Mouse (Mus musculus): Measurements from ENCODE around the gene Slain1.

Slain1 gene

GRCm38 (mm10) chr14:103649896-103650334 lies at the start of gene Slain1:
Gene Slain1 (plus strand): TSS chr14:103650228.
- peak; percentile 96 to 98 for DNase-seq (ENCODE audit: low spot score in 2 of 2)

GRCm38 (mm10) chr14:103608063-103608462 lies 42.0 kb upstream of the Slain1 start:
- no peak for DNase-seq (ENCODE audit: low spot score in 2 of 2)

DNA sequence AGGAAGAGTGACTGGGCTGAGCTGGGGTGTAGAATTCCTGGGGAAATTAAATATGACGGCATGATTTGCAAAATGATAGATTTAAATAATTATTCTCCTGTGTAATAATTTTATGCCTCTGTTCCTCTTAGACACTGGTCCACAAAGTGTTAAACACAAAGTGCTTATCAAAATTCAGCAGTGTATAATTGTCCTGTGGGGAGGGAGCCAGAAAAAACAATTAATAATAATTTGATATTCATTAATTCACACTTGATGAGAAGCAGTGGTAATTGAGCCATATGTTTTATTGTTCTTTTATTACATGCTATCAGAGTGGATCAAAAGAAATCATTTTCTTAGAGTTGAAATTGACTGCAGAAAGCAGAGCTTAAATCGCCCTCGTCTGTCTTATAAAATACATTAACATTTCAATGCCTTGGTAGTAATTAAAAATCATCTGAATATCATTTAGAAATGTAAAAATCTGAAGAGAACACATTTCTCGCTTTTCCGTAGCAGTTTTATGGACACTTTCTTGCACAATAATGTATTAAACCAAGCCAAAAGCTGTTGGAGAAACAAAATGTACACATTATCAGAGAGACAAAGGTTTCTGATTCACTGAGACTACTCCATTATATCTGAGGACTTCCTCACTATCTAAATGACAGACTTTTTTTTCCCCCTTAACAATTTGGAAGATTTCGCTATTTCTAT lies 36.3 kb upstream of the Slain1 start:
- DNase-seq (ENCODE audit: low spot score in 2 of 2) = no peak

- DNase-seq (ENCODE audit: low spot score in 2 of 2) = no peak
These were observed 35.8 kb upstream of the Slain1 start for GRCm38 (mm10) chr14:103614272-103614587.

DNA sequence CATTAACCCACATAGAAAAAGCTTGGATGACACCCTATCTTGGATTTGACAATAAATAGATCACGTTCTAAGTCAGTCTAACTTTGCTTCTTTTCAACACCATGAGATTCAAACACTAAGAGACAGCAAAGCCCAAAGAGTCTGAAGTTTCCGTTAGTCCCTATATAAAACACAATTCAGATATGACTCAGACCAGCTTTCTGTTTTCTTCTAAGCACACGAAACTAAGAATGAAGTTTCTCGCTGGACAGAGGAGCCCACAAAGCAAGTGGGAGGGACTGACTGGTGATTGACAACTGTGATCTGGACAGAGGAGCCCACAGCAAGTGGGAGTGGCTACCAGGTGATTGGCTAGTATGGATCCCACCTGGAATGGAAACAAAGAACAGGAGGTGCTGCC lies 30.3 kb upstream of the Slain1 start:
- DNase-seq (ENCODE audit: low spot score in 2 of 2) = no peak

- DNase-seq (ENCODE audit: low spot score in 2 of 2) = no peak
These were observed 28.8 kb upstream of the Slain1 start for GRCm38 (mm10) chr14:103621207-103621606.

- DNase-seq (ENCODE audit: low spot score in 2 of 2) = no peak
These were observed 23.9 kb upstream of the Slain1 start for GRCm38 (mm10) chr14:103626100-103626499.

- DNase-seq (ENCODE audit: low spot score in 2 of 2) = no peak
These were observed 20.2 kb upstream of the Slain1 start for GRCm38 (mm10) chr14:103629639-103630364.

DNA sequence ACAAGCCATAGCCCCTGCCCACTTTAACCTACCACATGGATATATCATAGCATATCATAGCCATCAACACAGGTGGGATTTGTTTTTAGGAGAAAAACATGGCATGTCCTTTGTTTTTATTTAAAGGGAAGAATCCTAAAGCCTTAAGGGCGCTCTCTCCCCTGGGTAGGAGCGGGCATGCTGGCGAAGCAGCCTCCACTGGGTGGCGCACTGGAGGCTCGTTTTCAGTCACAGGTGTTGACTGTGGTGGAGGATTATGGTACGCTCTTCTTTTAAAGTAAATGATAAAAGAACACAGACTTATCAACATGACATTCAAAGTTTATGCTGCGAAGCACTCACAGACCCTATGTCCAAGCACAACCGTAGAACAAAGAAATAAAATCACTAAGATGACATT lies 19.5 kb upstream of the Slain1 start:
- DNase-seq (ENCODE audit: low spot score in 2 of 2) = peak in 1 of 2 experiments; percentile 74

GRCm38 (mm10) chr14:103643933-103644332 lies 6.1 kb upstream of the Slain1 start:
- DNase-seq (ENCODE audit: low spot score in 2 of 2) = no peak

- no peak for DNase-seq (ENCODE audit: low spot score in 2 of 2)
These were observed 2.0 kb upstream of the Slain1 start for GRCm38 (mm10) chr14:103647981-103648380.

- no peak for DNase-seq (ENCODE audit: low spot score in 2 of 2)
These were observed 1.3 kb upstream of the Slain1 start for GRCm38 (mm10) chr14:103648623-103649255.

- no peak for DNase-seq (ENCODE audit: low spot score in 2 of 2)
These were observed 726 bp upstream of the Slain1 start for GRCm38 (mm10) chr14:103649302-103649701.

- DNase-seq (ENCODE audit: low spot score in 2 of 2) = peak; percentile 86 to 89
These were observed 529 bp downstream of the Slain1 start for GRCm38 (mm10) chr14:103650413-103651101.

DNA sequence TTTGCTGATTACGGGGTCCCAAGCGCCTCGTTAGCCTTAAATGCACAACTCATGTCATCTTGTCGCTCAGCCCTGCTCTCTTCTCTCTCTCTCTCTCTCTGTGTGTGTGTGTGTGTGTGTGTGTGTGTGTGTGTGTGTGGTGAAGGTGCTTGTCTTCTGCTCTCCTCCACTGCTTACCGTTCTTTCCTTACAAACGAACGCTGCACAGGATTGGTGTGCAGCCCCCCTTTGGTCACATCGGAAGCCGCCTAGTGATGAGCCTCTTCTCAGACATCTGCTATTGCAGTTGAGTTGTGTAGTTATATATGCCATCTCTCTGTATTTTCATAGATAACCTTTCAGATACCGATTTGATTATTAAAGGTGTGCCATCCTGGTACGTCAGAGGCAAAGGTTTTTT lies 1.1 kb downstream of the Slain1 start:
- peak in 1 of 2 experiments; percentile 43 for DNase-seq (ENCODE audit: low spot score in 2 of 2)

DNA sequence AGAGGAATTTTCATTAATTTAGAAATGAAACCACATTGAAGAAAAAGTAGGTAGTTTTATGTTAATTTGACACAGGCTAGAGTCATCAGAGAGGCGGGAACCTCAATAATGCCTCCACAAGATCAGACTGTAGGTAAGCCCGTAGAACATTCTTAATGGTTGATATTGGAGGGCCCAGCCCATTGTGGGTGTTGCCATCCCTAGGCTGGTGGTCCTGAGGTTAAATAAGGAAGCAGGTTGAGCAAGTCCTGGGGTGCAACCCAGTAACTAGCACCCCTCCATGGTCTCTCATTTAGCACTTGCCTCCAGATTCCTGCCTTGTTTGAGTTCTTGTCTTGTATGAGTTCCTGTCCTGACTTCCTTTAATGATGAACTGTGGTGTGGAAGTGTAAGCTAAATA lies 1.5 kb downstream of the Slain1 start:
- DNase-seq (ENCODE audit: low spot score in 2 of 2) = no peak

DNA sequence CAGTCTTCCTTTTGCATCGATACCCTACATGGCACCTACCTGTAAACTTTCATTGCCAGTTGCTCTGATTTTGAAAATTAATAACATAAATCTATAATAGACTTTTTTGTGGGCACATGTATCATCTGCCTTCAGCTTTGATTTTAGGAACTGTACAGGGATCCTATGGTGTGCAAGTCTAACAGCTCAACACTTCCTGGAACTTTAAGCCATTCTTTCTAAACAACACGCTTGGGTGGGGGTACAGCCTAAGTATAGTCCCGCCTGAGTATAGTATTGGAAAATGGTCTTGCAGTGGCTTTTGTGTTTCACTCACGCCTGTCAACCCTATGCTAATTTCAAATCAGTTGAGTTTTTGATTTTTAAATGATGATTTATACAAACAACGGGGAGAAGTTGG lies 2.5 kb downstream of the Slain1 start:
- DNase-seq (ENCODE audit: low spot score in 2 of 2) = no peak

- no peak for DNase-seq (ENCODE audit: low spot score in 2 of 2)
These were observed 3.8 kb downstream of the Slain1 start for GRCm38 (mm10) chr14:103653800-103654199.

DNA sequence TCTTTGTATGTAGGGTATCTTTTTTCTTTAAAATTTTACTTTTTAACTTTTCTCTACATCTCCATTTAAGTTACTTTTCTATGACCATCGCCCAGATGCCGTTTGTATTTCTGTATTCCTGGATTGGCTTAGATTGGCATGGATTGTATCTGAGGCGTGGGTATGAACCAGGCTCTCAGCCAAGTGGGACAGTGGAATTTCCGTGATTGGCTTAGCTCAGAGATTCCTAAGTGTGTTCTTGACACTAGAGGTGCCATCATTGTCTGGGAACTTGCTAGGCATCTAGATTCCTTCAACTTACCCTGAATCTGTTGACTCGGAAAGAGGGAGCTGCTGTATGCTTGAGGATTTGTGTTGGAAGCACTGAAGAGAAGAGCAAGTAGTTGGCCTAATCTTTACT lies 5.4 kb downstream of the Slain1 start:
- no peak for DNase-seq (ENCODE audit: low spot score in 2 of 2)

DNA sequence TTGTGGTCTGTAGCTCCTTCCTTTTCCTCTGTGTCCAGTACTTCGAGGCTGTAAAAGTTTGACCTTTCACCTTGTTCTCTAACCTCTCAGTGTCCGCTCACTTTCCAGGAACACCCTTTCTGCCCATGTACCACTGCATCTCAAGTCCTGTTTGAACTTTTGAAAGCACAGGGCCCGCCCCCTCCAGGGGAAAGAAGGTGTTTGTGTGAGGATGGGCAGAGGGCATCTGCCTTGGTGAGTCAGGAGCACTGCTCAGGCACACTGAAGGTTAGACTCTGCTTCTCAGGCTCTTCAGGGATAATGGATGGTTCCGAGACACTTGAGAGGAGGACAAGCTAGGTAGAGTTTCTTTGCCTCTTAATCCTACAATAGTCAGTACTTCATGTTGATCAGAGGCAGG lies 7.8 kb downstream of the Slain1 start:
- DNase-seq (ENCODE audit: low spot score in 2 of 2) = no peak

- DNase-seq (ENCODE audit: low spot score in 2 of 2) = no peak
These were observed 13.0 kb downstream of the Slain1 start for GRCm38 (mm10) chr14:103663026-103663425.

DNA sequence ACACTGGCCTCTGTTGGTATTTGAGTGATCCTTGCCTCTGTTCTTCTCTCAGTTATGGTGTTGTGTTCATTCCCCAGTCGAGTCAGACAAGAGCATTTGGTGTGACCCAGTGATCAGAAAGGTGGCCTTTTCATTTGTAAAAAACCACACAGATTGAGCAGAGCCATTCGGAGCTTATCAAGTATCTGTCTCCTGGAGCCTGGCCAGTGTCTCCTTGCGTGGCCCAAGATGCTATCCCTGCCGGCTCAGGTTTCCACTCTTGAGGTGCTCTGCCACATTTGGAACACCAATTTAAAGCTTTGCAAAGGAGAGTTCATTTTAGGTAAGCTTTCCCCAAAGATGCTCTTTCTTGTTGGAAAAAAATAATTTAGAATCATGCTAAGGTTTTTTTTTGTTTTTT lies 14.4 kb downstream of the Slain1 start:
- DNase-seq (ENCODE audit: low spot score in 2 of 2) = no peak
